Mouse (Mus musculus): Measurements from ENCODE around the gene Psg18. TPM values are rescaled to one million over a fixed set of nuclear protein-coding genes. Genes with fewer than 3 reads are reported as not detected.
"Not testable (repeated sequence)": the region's sequence is repeated elsewhere in the genome, so short reads cannot be mapped to it uniquely, and the experiment has no call there.

The Psg18 gene
- not detected in 2 replicates for polyA plus RNA-seq (2012; rRNA removed)

DNA sequence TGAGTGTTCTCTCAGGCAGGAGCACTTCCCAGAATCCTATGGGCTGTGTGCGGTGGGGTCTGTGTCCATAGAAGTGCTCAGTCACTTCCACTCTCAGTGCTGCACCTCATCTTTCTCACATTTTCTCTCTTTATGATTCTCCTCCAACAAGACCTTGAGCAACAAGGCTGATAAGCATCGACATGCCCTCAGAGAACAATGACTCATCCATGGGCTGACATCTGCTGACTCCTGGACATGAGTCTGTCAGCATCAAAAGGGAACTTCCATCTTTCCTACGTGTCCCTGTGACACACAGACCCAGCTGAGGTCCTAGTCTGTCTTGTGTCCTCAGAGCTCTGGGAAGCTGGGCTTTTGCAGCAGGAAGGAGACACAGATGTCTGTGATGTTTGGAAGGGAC is at the start of gene Psg18:
Psg18 (minus strand) TSS at position 101 of the 400 bp plus-strand sequence.
- H3K4me3 ChIP-seq (replicated peaks; ENCODE audit: insufficient read depth, low read depth, low read length); H3K27ac ChIP-seq (ENCODE audit: insufficient read depth, low read length); H3K27me3 ChIP-seq (ENCODE audit: control insufficient read depth, insufficient read depth, low read length); DNase-seq; H3K4me1 ChIP-seq (ENCODE audit: control insufficient read depth, insufficient read depth, low read length): not testable (repeated sequence)
- WGBS = 55% methylated on average over 3 of the region's 3 CpGs

GRCm38 (mm10) chr7:18403407-18403806 is 48.6 kb upstream of the Psg18 start:
- TF ChIP-seq CTCF (IDR thresholded peaks at IDR 0.05; ENCODE audit: borderline replicate concordance, insufficient read depth, low read depth, low read length) (no peak), POLR2A (IDR thresholded peaks at IDR 0.05; ENCODE audit: borderline replicate concordance, insufficient read depth, low read length) (no peak)
- DNase-seq = no peak
- WGBS = 40% methylated on average over 11 of the region's 11 CpGs
- Histone ChIP-seq H3K4me3 (replicated peaks; ENCODE audit: insufficient read depth, low read depth, low read length) (no peak overlapping the region), H3K27ac (ENCODE audit: insufficient read depth, low read length) (no peak overlapping the region), H3K4me1 (ENCODE audit: control insufficient read depth, insufficient read depth, low read length) (no peaks in the 10 kb centered on the region), H3K27me3 (ENCODE audit: control insufficient read depth, insufficient read depth, low read length) (no peaks in the 10 kb centered on the region)

DNA sequence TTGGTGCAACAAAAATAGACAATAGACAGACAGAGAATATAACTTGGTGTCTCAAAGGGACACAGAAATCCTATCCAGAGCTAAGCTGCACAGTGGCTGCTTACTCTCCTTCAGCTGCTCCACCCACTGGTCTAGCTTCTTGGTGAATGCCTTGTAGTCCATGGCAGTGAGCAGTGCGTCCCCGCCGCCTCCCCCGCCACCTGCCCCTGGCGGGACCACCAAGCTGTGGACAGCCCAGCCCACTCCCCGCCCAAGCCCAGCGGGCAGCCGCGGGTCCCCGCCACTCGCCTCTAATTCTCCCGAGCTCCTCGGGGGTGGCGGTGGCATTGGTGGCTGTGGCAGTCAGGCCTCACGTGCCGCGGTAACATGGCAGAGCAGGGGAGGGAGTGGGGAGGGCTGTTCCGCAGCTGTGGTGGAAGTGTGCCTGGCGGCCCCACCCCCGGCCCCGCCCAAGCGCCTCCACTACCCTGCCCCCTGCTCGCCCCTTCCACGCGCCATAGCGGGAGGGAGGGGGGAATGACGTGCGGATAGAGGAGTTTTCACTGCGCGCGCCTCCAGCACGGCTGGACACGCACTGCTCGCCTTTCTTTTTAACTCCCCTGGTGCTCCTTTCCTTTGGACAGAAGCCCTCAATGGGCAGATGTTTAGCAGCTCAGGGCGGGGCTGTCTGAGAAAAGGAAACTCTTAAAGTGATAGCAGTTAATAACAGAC is 47.9 kb upstream of the Psg18 start:
- WGBS = 33% methylated on average over 35 of the region's 35 CpGs
- no peak overlapping the region for H3K4me3 ChIP-seq (replicated peaks; ENCODE audit: insufficient read depth, low read depth, low read length)
- no peaks in the 10 kb centered on the region for H3K4me1 ChIP-seq (ENCODE audit: control insufficient read depth, insufficient read depth, low read length)

GRCm38 (mm10) chr7:18391483-18391882 is 36.7 kb upstream of the Psg18 start:
- H3K4me3 ChIP-seq (replicated peaks; ENCODE audit: insufficient read depth, low read depth, low read length); H3K27ac ChIP-seq (ENCODE audit: insufficient read depth, low read length); H3K4me1 ChIP-seq (ENCODE audit: control insufficient read depth, insufficient read depth, low read length); DNase-seq; H3K27me3 ChIP-seq (ENCODE audit: control insufficient read depth, insufficient read depth, low read length): not testable (repeated sequence)
- 85% methylated on average over 4 of the region's 4 CpGs for WGBS

More for the DNA sequence above, 47.9 kb upstream of the Psg18 start:
- H3K27me3 ChIP-seq (ENCODE audit: control insufficient read depth, insufficient read depth, low read length) = no peaks in the 10 kb centered on the region
- H3K27ac ChIP-seq (ENCODE audit: insufficient read depth, low read length) = no peak overlapping the region
- TF ChIP-seq POLR2A (IDR thresholded peaks at IDR 0.05; ENCODE audit: borderline replicate concordance, insufficient read depth, low read length) (no peak), CTCF (IDR thresholded peaks at IDR 0.05; ENCODE audit: borderline replicate concordance, insufficient read depth, low read depth, low read length) (no peak)
- peak in 1 of 2 experiments; percentile 7 for DNase-seq

- 32% methylated on average over 2 of the region's 2 CpGs for WGBS
- Histone ChIP-seq H3K27me3 (ENCODE audit: control insufficient read depth, insufficient read depth, low read length) (no peaks in the 10 kb centered on the region), H3K27ac (ENCODE audit: insufficient read depth, low read length) (no peak overlapping the region), H3K4me3 (replicated peaks; ENCODE audit: insufficient read depth, low read depth, low read length) (no peak overlapping the region), H3K4me1 (ENCODE audit: control insufficient read depth, insufficient read depth, low read length) (no peaks in the 10 kb centered on the region)
- TF ChIP-seq CTCF (IDR thresholded peaks at IDR 0.05; ENCODE audit: borderline replicate concordance, insufficient read depth, low read depth, low read length) (no peak), POLR2A (IDR thresholded peaks at IDR 0.05; ENCODE audit: borderline replicate concordance, insufficient read depth, low read length) (no peak)
- DNase-seq = no peak
Observed at GRCm38 (mm10) chr7:18378295-18378694, 23.5 kb upstream of the Psg18 start.

DNA sequence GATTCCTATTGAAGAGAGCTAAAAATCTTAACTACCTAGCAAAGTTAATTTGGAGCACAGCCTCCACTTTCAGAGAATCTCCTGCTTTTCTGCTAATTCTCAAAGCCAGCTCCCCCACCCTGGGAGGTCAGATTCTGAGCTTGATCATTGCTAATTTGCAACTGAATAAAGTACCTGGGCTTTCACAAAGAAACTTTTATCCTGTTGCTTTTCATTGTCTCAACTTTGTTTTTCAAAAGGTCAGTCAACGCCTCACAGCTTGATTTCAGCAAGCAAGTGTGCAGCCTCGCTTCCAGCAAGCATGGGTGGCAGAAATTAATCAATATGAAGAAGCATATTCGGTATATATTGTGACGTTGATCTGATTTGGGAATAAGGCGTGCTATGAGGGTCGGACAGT is 19.4 kb downstream of the Psg18 start:
- not testable (repeated sequence) for H3K27ac ChIP-seq (ENCODE audit: insufficient read depth, low read length); H3K4me1 ChIP-seq (ENCODE audit: control insufficient read depth, insufficient read depth, low read length); H3K4me3 ChIP-seq (replicated peaks; ENCODE audit: insufficient read depth, low read depth, low read length); DNase-seq; H3K27me3 ChIP-seq (ENCODE audit: control insufficient read depth, insufficient read depth, low read length)
- WGBS = 65% methylated on average over 6 of the region's 6 CpGs

Other genes starting within 250 kb of the Psg18 start
- not detected in 2 replicates for gene Igfl3, start 178.5 kb downstream of the Psg18 start, polyA plus RNA-seq (2012; rRNA removed)
- not detected in 2 replicates for gene Mill1, start 109.7 kb downstream of the Psg18 start, polyA plus RNA-seq (2012; rRNA removed)
- gene Psg28, start 77.0 kb upstream of the Psg18 start, polyA plus RNA-seq (2012; rRNA removed) = not detected in 2 replicates
- gene Psg26, start 129.2 kb upstream of the Psg18 start, polyA plus RNA-seq (2012; rRNA removed) = not detected in 2 replicates
- gene Psg25, start 177.3 kb upstream of the Psg18 start, polyA plus RNA-seq (2012; rRNA removed) = 0.03 TPM in 1 of 2 replicates, not detected in the other
- gene Psg27, start 212.3 kb upstream of the Psg18 start, polyA plus RNA-seq (2012; rRNA removed) = 0.05 TPM in 1 of 2 replicates, not detected in the other